Mouse (Mus musculus): ENCODE results near the gene Vkorc1l1.

DNA sequence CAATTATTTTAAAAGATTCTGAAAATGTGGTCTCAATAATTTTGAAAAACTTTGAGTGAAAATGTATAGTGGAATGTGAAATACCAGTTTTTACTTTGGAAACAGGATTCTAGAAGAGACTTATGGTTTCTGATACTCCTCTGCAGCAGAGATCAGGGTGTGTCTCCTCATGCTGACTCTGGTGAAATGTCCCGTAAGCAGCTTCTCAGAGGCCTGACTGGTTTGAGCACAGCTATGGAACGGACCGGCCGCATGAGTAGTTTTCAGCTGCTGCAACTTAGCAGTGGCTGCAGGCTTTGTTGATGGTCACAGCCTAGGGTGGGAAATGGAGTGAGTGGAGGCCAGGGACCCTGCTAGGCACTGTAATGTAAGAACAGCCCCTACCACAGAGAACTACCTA lies 36.0 kb downstream of the Vkorc1l1 start:
- no peak for TF ChIP-seq EP300 (IDR thresholded peaks at IDR 0.05; ENCODE audit: insufficient read depth, low read depth, low read length)
- TF ChIP-seq CTCF (IDR thresholded peaks at IDR 0.05) = no peak
